ENCODE assay signal across 9 mouse cellular contexts in the genomic region with DNA sequence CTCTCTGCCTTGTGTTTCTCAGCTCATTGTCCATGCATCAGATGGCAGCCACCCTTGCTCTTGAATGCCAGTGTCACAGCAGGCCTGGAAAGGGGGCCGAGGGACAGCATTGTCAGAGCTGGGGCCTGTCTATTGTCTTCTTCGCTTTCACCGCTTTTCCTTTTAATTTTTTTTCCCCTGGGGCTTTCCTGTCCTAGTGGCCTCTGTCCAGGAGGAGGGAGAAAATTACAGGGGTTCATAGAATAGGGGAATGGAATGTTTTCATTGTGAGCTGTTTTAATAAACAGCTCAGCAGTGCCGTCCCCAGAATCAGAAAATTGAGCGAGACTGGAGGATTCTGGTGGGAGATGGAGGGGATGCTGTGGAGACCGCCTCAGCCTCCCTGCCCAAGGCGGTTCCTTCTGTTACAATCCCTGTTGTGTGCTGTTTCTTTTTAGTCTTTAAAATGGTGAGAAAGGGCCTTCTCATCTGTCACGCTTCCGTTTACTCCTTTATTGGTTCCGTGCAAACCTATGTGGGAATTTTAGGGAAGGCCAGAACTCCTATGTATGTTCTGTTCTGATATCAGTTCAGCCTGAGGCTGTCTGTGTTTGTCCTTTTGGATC.
DNase-seq lines count a peak whose midpoint lies in the region; ATAC-seq and TF ChIP-seq lines count a peak whose summit lies in the region.
"Had no signal": no experiment of that assay in that cellular context is flagged by ENCODE, and none has a peak within 500 bp of the region (broad histone marks: within the 10 kb centered on the region; RNA-seq: fewer than 3 reads in every experiment).

No protein-coding gene starts in this region.

- no peak for TF ChIP-seq EP300 in heart, adult 2 months (IDR thresholded peaks at IDR 0.05; ENCODE audit: insufficient read depth, low read depth, low read length)

- intact Hi-C loops in heart, adult 2 months (cut with DNase I) = loop anchor here (5.0 kb wide), 4 partner anchors 69 to 574 kb away; no protein-coding TSS in a partner anchor
- intact Hi-C loops in gastrocnemius, postnatal 14 days (cut with DNase I; ENCODE audit: low total_unique reads) = loop anchor here (5.0 kb wide), 1 partner anchor 151 kb away; no protein-coding TSS in a partner anchor

- H3K9ac ChIP-seq in heart, adult 2 months (ENCODE audit: low read depth, low read length) = no peak overlapping the region
- no peak overlapping the region for H3K9ac ChIP-seq in heart, embryonic 11.5 days (ENCODE audit: low read depth, low read length)
- H3K9ac ChIP-seq in forebrain, embryonic 16.5 days (replicated peaks; ENCODE audit: low read depth, low read length) = peak overlapping the region; percentile 93
- peak overlapping the region; percentile 93 for H3K9ac ChIP-seq in midbrain, embryonic 14.5 days (replicated peaks; ENCODE audit: low read length)

- WGBS in heart, adult 2 months = 71% methylated on average over 10 of the region's 10 CpGs
- 68% methylated on average over 10 of the region's 10 CpGs for WGBS in heart, embryonic 11.5 days (ENCODE audit: insufficient replicate concordance)
- 4% methylated on average over 10 of the region's 10 CpGs for WGBS in forebrain, embryonic 16.5 days
- WGBS in midbrain, embryonic 14.5 days = 2% methylated on average over 10 of the region's 10 CpGs

- no peak for DNase-seq in heart, adult 2 months
- DNase-seq in brain, adult 2 months (ENCODE audit: low read depth, low spot score) = peak; percentile 35
- DNase-seq in midbrain, embryonic 14.5 days = peak; percentile 72
- DNase-seq in gastrocnemius, postnatal 14 days = no peak
- no peak for DNase-seq in layer of hippocampus, adult 9-10 months (ENCODE audit: low spot score)
- DNase-seq: cerebellum, postnatal 36 days had no signal

- H3K4me2 ChIP-seq in heart, embryonic 11.5 days = no peak overlapping the region
- H3K4me2 ChIP-seq in forebrain, embryonic 16.5 days (ENCODE audit: low read length) = peak overlapping the region; percentile 56
- peak overlapping the region; percentile 88 for H3K4me2 ChIP-seq in midbrain, embryonic 14.5 days (ENCODE audit: low read length)

- peaks cover 3% of the 10 kb centered on the region for H3K4me1 ChIP-seq in heart, adult 2 months (ENCODE audit: control insufficient read depth, insufficient read depth, low read length)
- H3K4me1 ChIP-seq in heart, embryonic 11.5 days (ENCODE audit: control insufficient read depth, insufficient read depth, low read length) = peaks cover 23% of the 10 kb centered on the region
- peaks cover 39% of the 10 kb centered on the region for H3K4me1 ChIP-seq in forebrain, embryonic 16.5 days (replicated peaks; ENCODE audit: control insufficient read depth, insufficient read depth, low read length)
- peaks cover 79% of the 10 kb centered on the region for H3K4me1 ChIP-seq in midbrain, embryonic 14.5 days (ENCODE audit: control insufficient read depth, insufficient read depth, low read length)

- no peaks in the 10 kb centered on the region for H3K79me2 ChIP-seq in heart, adult 2 months (replicated peaks; ENCODE audit: control insufficient read depth, insufficient read depth, low read length)

- H3K27me3 ChIP-seq in heart, adult 2 months (ENCODE audit: control insufficient read depth, insufficient read depth, low read length) = no peaks in the 10 kb centered on the region
- H3K27me3 ChIP-seq in heart, embryonic 11.5 days (ENCODE audit: control insufficient read depth, insufficient read depth, low read length) = no peaks in the 10 kb centered on the region
- no peaks in the 10 kb centered on the region for H3K27me3 ChIP-seq in forebrain, embryonic 16.5 days (replicated peaks; ENCODE audit: control insufficient read depth, insufficient read depth, low read length)
- no peaks in the 10 kb centered on the region for H3K27me3 ChIP-seq in midbrain, embryonic 14.5 days (ENCODE audit: control insufficient read depth, insufficient read depth, low read length)

- H3K27ac ChIP-seq in heart, adult 2 months = peak overlapping the region; percentile 7; the same call in 1 of the 2 replicates
- H3K27ac ChIP-seq in heart, embryonic 11.5 days (ENCODE audit: low read depth, low read length) = no peak overlapping the region
- peak overlapping the region; percentile 100 for H3K27ac ChIP-seq in forebrain, embryonic 16.5 days (ENCODE audit: low read length)
- H3K27ac ChIP-seq in midbrain, embryonic 14.5 days (replicated peaks; ENCODE audit: low read depth, low read length) = peak overlapping the region; percentile 100

- TF ChIP-seq CTCF in heart, adult 2 months (IDR thresholded peaks at IDR 0.05) = no peak

- H3K36me3 ChIP-seq in heart, adult 2 months (ENCODE audit: control insufficient read depth, insufficient read depth, low read length) = no peaks in the 10 kb centered on the region
- no peaks in the 10 kb centered on the region for H3K36me3 ChIP-seq in heart, embryonic 11.5 days (ENCODE audit: control insufficient read depth, insufficient read depth, low read length)
- no peaks in the 10 kb centered on the region for H3K36me3 ChIP-seq in forebrain, embryonic 16.5 days (ENCODE audit: control insufficient read depth, insufficient read depth)
- no peaks in the 10 kb centered on the region for H3K36me3 ChIP-seq in midbrain, embryonic 14.5 days (ENCODE audit: control insufficient read depth, insufficient read depth, low read length)

- TF ChIP-seq POLR2A in heart, adult 2 months (IDR thresholded peaks at IDR 0.05; ENCODE audit: insufficient read depth, low read depth, low read length) = no peak

- no peak for ATAC-seq in heart, embryonic 11.5 days (replicated peaks; ENCODE audit: insufficient number of reproducible peaks, low FRiP score, low TSS enrichment)
- ATAC-seq in forebrain, embryonic 16.5 days = peak; percentile 27
- ATAC-seq in midbrain, embryonic 14.5 days (ENCODE audit: low FRiP score, low TSS enrichment) = peak; percentile 22; the same call in 1 of the 2 replicates
- ATAC-seq in erythroblast, adult 5-6 weeks (replicated peaks; ENCODE audit: low FRiP score, poor library complexity, severe bottlenecking) = no peak

- H3K9me3 ChIP-seq in heart, embryonic 11.5 days (replicated peaks; ENCODE audit: control insufficient read depth, low read length) = no peaks in the 10 kb centered on the region
- H3K9me3 ChIP-seq in forebrain, embryonic 16.5 days (ENCODE audit: control insufficient read depth, low read length) = no peaks in the 10 kb centered on the region
- H3K9me3 ChIP-seq in midbrain, embryonic 14.5 days (ENCODE audit: control insufficient read depth, low read length) = no peaks in the 10 kb centered on the region

- H3K4me3 ChIP-seq in heart, adult 2 months = no peak overlapping the region
- H3K4me3 ChIP-seq in heart, embryonic 11.5 days (ENCODE audit: low read depth, low read length) = no peak overlapping the region
- peak overlapping the region; percentile 62 for H3K4me3 ChIP-seq in forebrain, embryonic 16.5 days (replicated peaks; ENCODE audit: low read length)
- peak overlapping the region; percentile 46 for H3K4me3 ChIP-seq in midbrain, embryonic 14.5 days (replicated peaks; ENCODE audit: low read depth, low read length)

Comparison
In these comparisons a context has a peak if more than half of its experiments do, and no peak if none do; other contexts are left out.
1. DNase-seq: peak in brain, adult 2 months (single experiment) and midbrain, embryonic 14.5 days (single experiment); none in heart, adult 2 months (0 of 2), gastrocnemius, postnatal 14 days (single experiment) and layer of hippocampus, adult 9-10 months (single experiment).
2. H3K4me3 ChIP-seq: peak in forebrain, embryonic 16.5 days (single experiment) and midbrain, embryonic 14.5 days (single experiment); none in heart, adult 2 months (single experiment) and heart, embryonic 11.5 days (single experiment).
3. H3K9ac ChIP-seq: peak in forebrain, embryonic 16.5 days (single experiment) and midbrain, embryonic 14.5 days (single experiment); none in heart, adult 2 months (single experiment) and heart, embryonic 11.5 days (single experiment).
4. ATAC-seq: peak in forebrain, embryonic 16.5 days (single experiment) and midbrain, embryonic 14.5 days (single experiment); none in heart, embryonic 11.5 days (single experiment) and erythroblast, adult 5-6 weeks (single experiment).